Mouse (Mus musculus) lung, embryonic 16.5 days (tissue): ENCODE measurements at regions not wholly inside any gene's neighbourhood (a gene's known extent, or its start where the extent isn't known, plus 50 kb on each side); places are given as distances from the start of the nearest gene placed in this dataset.
A peak's percentile ranks its signal among the peaks of the same experiment; 100 is the strongest.

Source experiments
- ATAC-seq: fragments of 200-750 bp; cut with Nextera tagmentation; 2 replicates; pipeline ENCODE4 v1.8.0; 2017; ENCODE audit warnings: low read depth, mild to moderate bottlenecking, moderate library complexity
- H3K27ac ChIP-seq: fragments of 300-500 bp; sonication (generic); 2 replicates; pipeline ENCODE4 v1.5.1; 2014; ENCODE audit warnings: mild to moderate bottlenecking, control low read depth, low read length
- H3K27me3 ChIP-seq: fragments of 300-500 bp; sonication (generic); 2 replicates; pipeline ENCODE4 v1.6.1; 2014; ENCODE audit warnings: low read depth, low read length, mixed read lengths; ENCODE audit not compliant: control insufficient read depth, insufficient read depth
- H3K36me3 ChIP-seq: fragments of 300-500 bp; sonication (generic); 2 replicates; pipeline ENCODE4 v1.6.1; 2014; ENCODE audit warnings: low read length; ENCODE audit not compliant: control insufficient read depth, insufficient read depth
- H3K4me1 ChIP-seq: fragments of 300-500 bp; sonication (generic); replicated peaks from 2 replicates; pipeline ENCODE4 v1.6.1; 2014; ENCODE audit warnings: low read length, mixed read lengths; ENCODE audit not compliant: control insufficient read depth, insufficient read depth
- H3K4me2 ChIP-seq: fragments of 300-500 bp; sonication (generic); 2 replicates; pipeline ENCODE4 v1.6.1; 2014; ENCODE audit warnings: low read depth, low read length, control low read depth
- H3K4me3 ChIP-seq: fragments of 300-500 bp; sonication (generic); 2 replicates; pipeline ENCODE4 v1.5.1; 2014; ENCODE audit warnings: mild to moderate bottlenecking, low read length, control low read depth
- H3K9ac ChIP-seq: fragments of 300-500 bp; sonication (generic); 2 replicates; pipeline ENCODE4 v1.6.1; 2014; ENCODE audit warnings: low read length, control low read depth
- H3K9me3 ChIP-seq: fragments of 300-500 bp; sonication (generic); 2 replicates; pipeline ENCODE4 v1.6.1; 2016; ENCODE audit warnings: low read length; ENCODE audit not compliant: control insufficient read depth
- WGBS: fragments of 180-500 bp; shearing (Covaris S2); extraction: QIAGEN DNeasy Blood & Tissue Kit; methylation state at CpG from one replicate; pipeline ENCODE4 v1.1.7; 2014; 5-methylcytosine and 5-hydroxymethylcytosine counted together

DNA sequence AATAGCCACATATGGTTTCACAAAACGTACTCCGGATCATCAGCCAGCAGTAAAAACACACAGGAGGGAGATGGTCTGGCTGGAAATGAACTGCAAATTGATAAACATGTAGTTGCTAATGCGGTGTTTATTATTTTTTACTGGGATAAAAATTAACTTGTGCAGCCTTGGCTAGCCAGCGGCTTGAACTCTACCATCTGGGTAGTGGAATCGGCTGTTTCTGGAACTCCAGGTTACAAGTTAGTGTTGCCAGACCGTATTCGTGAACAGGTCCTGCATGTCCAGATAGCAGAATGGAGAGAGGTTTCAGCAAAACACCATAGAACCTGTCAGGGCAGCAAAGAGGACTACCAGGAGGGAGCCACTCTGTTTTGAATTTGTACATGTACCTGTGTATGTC, 107.4 kb downstream of the Tomm20 start:
- Histone ChIP-seq H3K9ac (no peak overlapping the region), H3K4me2 (no peak overlapping the region), H3K4me1 (peaks cover 47% of the 10 kb centered on the region), H3K9me3 (no peaks in the 10 kb centered on the region), H3K36me3 (no peaks in the 10 kb centered on the region), H3K27me3 (no peaks in the 10 kb centered on the region), H3K27ac (peak overlapping the region; percentile 89), H3K4me3 (no peak overlapping the region)
- no peak for ATAC-seq
- 64% methylated on average over 7 of the region's 7 CpGs for WGBS

GRCm38 (mm10) chr8:126837318-126838025, 108.2 kb downstream of the Tomm20 start:
- H3K9me3 ChIP-seq, result no peaks in the 10 kb centered on the region
- peaks cover 54% of the 10 kb centered on the region for H3K4me1 ChIP-seq

DNA sequence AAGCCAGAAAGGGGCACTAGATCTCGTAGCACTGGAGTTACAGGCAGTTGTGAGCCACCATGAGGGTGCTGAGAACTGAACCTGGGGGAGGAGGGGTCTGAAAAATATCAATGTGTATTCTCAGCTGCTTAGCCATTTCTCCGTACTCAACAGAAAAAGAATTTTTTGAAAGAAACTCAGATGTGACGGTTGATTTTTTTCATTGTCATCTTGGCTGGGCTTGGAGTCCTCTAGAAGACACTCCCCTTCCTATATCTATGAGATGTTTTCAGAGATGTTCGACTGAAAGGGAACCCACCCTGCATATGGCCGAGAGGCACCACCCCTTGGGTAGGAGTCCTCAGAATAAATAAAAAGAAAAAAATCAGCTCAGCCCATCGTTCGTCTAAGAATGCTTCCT, 110.1 kb downstream of the Tomm20 start:
- WGBS, result 58% methylated on average over 7 of the region's 7 CpGs
- no peak for ATAC-seq
- no peaks in the 10 kb centered on the region for H3K27me3 ChIP-seq
- no peak overlapping the region for H3K4me2 ChIP-seq
- no peak overlapping the region for H3K27ac ChIP-seq
- no peak overlapping the region for H3K4me3 ChIP-seq
- H3K9me3 ChIP-seq, result no peaks in the 10 kb centered on the region
- H3K36me3 ChIP-seq, result no peaks in the 10 kb centered on the region
- peaks cover 70% of the 10 kb centered on the region for H3K4me1 ChIP-seq
- H3K9ac ChIP-seq, result no peak overlapping the region

More at GRCm38 (mm10) chr8:126837318-126838025, 108.2 kb downstream of the Tomm20 start:
- H3K4me3 ChIP-seq, result no peak overlapping the region
- H3K4me2 ChIP-seq, result no peak overlapping the region
- ATAC-seq, result peak; percentile 44
- H3K36me3 ChIP-seq, result no peaks in the 10 kb centered on the region
- WGBS, result 40% methylated on average over 9 of the region's 9 CpGs
- no peaks in the 10 kb centered on the region for H3K27me3 ChIP-seq
- H3K9ac ChIP-seq, result no peak overlapping the region
- peak overlapping the region; percentile 57 for H3K27ac ChIP-seq

DNA sequence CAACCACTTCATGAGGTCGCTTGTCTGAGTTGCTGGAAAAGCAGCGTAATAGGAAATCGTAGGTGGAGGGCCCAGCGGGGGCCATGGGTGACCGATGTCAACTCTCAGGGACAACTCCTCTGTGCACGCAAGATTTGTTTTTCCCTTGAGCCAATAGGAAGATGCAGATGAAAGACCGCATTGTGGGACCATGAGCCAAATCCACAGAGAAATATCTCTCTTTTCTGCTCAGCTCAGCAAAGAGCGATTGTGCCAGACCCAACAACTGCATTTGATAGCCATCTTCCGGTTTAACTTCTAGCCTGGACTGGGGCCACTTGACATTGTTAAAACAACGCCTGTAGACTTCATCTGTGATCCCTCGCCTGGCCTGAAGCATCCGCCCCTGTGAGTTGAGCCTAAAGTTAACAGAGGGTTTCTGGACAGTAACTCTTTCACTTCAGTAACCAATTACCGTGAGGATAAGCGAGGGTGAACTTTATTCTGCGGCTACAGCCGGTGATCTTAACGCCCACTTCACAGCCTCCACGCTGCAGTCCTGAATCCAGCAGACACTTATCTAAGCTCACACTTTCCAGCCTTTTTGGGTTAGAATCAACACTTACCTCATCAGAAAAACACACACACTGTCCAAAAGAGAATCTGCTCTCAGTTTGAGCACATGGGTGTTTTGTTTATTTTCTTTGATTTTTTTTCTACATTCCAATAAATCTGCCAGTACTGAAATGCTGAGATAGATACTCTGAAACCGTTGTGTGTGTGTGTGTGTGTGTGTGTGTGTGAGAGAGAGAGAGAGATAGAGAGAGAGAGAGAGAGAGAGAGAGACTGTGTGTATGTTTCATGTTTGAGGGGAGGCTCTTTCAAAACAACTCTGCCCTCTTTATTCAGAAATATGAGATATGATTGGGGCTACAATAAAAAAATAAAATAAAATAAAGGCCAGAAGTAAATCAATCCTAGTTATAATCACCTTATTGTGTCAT, 111.9 kb downstream of the Tomm20 start:
- Histone ChIP-seq H3K4me3 (no peak overlapping the region), H3K4me1 (peaks cover 64% of the 10 kb centered on the region), H3K36me3 (no peaks in the 10 kb centered on the region), H3K27me3 (no peaks in the 10 kb centered on the region), H3K27ac (peak overlapping the region; percentile 95), H3K9me3 (no peaks in the 10 kb centered on the region), H3K4me2 (peak overlapping the region; percentile 24), H3K9ac (peak overlapping the region; percentile 42)
- WGBS, result 4% methylated on average over 19 of the region's 19 CpGs
- peak; percentile 59 for ATAC-seq

DNA sequence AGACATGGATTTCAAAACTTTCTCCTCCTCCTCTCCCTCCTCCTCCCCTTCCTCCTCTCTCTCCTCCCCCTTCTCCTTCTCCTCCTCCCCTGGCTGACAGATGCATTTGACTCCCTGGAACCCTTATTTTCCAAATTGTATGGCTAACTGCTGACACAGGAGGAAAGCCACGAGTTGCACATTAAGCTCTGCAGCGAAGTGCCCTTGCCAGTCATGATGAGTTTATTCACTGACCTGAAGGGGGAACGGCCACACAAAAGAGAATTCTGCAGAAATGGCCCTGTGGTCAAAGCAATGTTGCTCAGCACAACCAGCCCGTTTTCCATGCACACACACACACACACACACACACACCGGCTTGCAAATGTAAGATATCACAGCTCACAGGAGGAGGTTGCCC, 112.6 kb downstream of the Tomm20 start:
- no peak overlapping the region for H3K4me3 ChIP-seq
- H3K9ac ChIP-seq, result peak overlapping the region; percentile 42
- peak overlapping the region; percentile 95 for H3K27ac ChIP-seq
- H3K4me2 ChIP-seq, result peak overlapping the region; percentile 24; the same call in 1 of the 2 replicates
- WGBS, result 16% methylated on average over 5 of the region's 5 CpGs
- H3K27me3 ChIP-seq, result no peaks in the 10 kb centered on the region
- no peaks in the 10 kb centered on the region for H3K36me3 ChIP-seq
- no peaks in the 10 kb centered on the region for H3K9me3 ChIP-seq
- peaks cover 65% of the 10 kb centered on the region for H3K4me1 ChIP-seq
- no peak for ATAC-seq

- Histone ChIP-seq H3K9ac (peak overlapping the region; percentile 42), H3K4me2 (no peak overlapping the region), H3K4me3 (no peak overlapping the region), H3K36me3 (no peaks in the 10 kb centered on the region), H3K4me1 (peaks cover 65% of the 10 kb centered on the region), H3K27me3 (no peaks in the 10 kb centered on the region), H3K9me3 (no peaks in the 10 kb centered on the region), H3K27ac (peak overlapping the region; percentile 95)
- no peak for ATAC-seq
- WGBS, result 60% methylated on average over 12 of the region's 12 CpGs
Measured at GRCm38 (mm10) chr8:126832163-126832978, 113.3 kb downstream of the Tomm20 start.

GRCm38 (mm10) chr8:126831312-126832162, 114.1 kb downstream of the Tomm20 start:
- 75% methylated on average over 16 of the region's 16 CpGs for WGBS
- peaks cover 68% of the 10 kb centered on the region for H3K4me1 ChIP-seq
- peak overlapping the region; percentile 95 for H3K27ac ChIP-seq
- no peaks in the 10 kb centered on the region for H3K9me3 ChIP-seq
- no peak overlapping the region for H3K4me3 ChIP-seq
- no peak overlapping the region for H3K4me2 ChIP-seq
- no peaks in the 10 kb centered on the region for H3K27me3 ChIP-seq
- H3K9ac ChIP-seq, result no peak overlapping the region
- no peaks in the 10 kb centered on the region for H3K36me3 ChIP-seq
- ATAC-seq, result no peak

DNA sequence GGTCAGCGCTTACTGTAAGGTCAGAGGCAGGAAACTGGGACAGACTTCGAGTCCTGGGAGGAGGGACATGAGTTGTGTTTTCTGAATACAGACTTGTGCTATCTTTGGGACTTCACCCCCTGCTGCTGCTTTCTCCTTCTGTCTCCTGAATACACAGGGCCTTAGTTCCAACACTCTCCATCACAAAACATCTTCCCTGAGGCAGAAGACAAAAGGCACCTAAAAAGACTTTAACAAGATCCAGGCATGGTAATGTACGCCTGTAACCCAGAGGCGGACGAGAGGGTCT, 115.5 kb downstream of the Tomm20 start:
- Histone ChIP-seq H3K4me1 (peaks cover 74% of the 10 kb centered on the region), H3K9me3 (no peaks in the 10 kb centered on the region), H3K9ac (no peak overlapping the region), H3K4me2 (no peak overlapping the region), H3K36me3 (no peaks in the 10 kb centered on the region), H3K4me3 (no peak overlapping the region), H3K27ac (peak overlapping the region; percentile 83), H3K27me3 (no peaks in the 10 kb centered on the region)
- ATAC-seq, result no peak
- WGBS, result 63% methylated on average over 5 of the region's 5 CpGs
